Mouse (Mus musculus) forebrain, embryonic 12.5 days (tissue): ENCODE measurements around the gene Atp13a3. TPM values are rescaled to one million over a fixed set of nuclear protein-coding genes. Genes with fewer than 3 reads are reported as not detected.
"Not testable (repeated sequence)": the region's sequence is repeated elsewhere in the genome, so short reads cannot be mapped to it uniquely, and the experiment has no call there.

Source experiments
- ATAC-seq: fragments of 200-750 bp; cut with Nextera tagmentation; 2 replicates; pipeline ENCODE4 v1.8.0; 2017; ENCODE audit warnings: moderate TSS enrichment; ENCODE audit not compliant: low FRiP score
- H3K27ac ChIP-seq: fragments of 300-500 bp; sonication (generic); 2 replicates; pipeline ENCODE4 v1.5.1; 2016; ENCODE audit warnings: mild to moderate bottlenecking
- H3K27me3 ChIP-seq: fragments of 300-500 bp; sonication (generic); 2 replicates; pipeline ENCODE4 v1.6.1; 2016; ENCODE audit warnings: mild to moderate bottlenecking
- H3K36me3 ChIP-seq: fragments of 300-500 bp; sonication (generic); replicated peaks from 2 replicates; pipeline ENCODE4 v1.6.1; 2016; ENCODE audit warnings: mild to moderate bottlenecking
- H3K4me1 ChIP-seq: fragments of 300-500 bp; sonication (generic); 2 replicates; pipeline ENCODE4 v1.6.1; 2016
- H3K4me2 ChIP-seq: fragments of 300-500 bp; sonication (generic); 2 replicates; pipeline ENCODE4 v1.6.1; 2016; ENCODE audit warnings: mild to moderate bottlenecking, moderate library complexity
- H3K4me3 ChIP-seq: fragments of 300-500 bp; sonication (generic); replicated peaks from 2 replicates; pipeline ENCODE4 v1.5.1; 2016; ENCODE audit warnings: mild to moderate bottlenecking
- H3K9ac ChIP-seq: fragments of 300-500 bp; sonication (generic); 2 replicates; pipeline ENCODE4 v1.6.1; 2016; ENCODE audit warnings: mild to moderate bottlenecking
- H3K9me3 ChIP-seq: fragments of 300-500 bp; sonication (generic); 2 replicates; pipeline ENCODE4 v1.6.1; 2016
- WGBS: fragments of 180-500 bp; shearing (Covaris S2); methylation state at CpG from one replicate; pipeline ENCODE4 v1.1.7; 2016; 5-methylcytosine and 5-hydroxymethylcytosine counted together
- polyA plus RNA-seq: library from polyadenylated mRNA; unstranded; fragments of >200 nt; fragmentation: Nextera tagmentation; extraction: Ambion mirVana; gene quantifications from 2 replicates; pipeline ENCODE4 v1.2.1, GENCODE M21; 2016

The Atp13a3 gene
- 12.9 and 15.8 TPM in 2 replicates for polyA plus RNA-seq

- Histone ChIP-seq H3K27ac (no peak within 1 kb of the TSS), H3K4me3 (no peak within 1 kb of the TSS), H3K9ac (no peak within 1 kb of the TSS), H3K27me3 (peaks cover 4% of the 10 kb centered on the region; the same call in 1 of the 2 replicates), H3K36me3 (no peaks in the 10 kb centered on the region), H3K4me1 (no peaks in the 10 kb centered on the region), H3K9me3 (no peaks in the 10 kb centered on the region), H3K4me2 (no peak within 1 kb of the TSS)
- WGBS, result 75% methylated on average over 11 of the region's 11 CpGs
- no peak for ATAC-seq
Observed at GRCm38 (mm10) chr16:30405925-30406670, at the start of gene Atp13a3. Gene Atp13a3, minus strand, starts transcription at chr16:30405975.

GRCm38 (mm10) chr16:30453213-30453975 lies 47.6 kb upstream of the Atp13a3 start:
- H3K4me1 ChIP-seq, result no peaks in the 10 kb centered on the region
- 89% methylated on average over 5 of the region's 5 CpGs for WGBS
- H3K4me3 ChIP-seq, result no peak overlapping the region
- no peaks in the 10 kb centered on the region for H3K9me3 ChIP-seq
- H3K27ac ChIP-seq, result no peak overlapping the region
- no peak overlapping the region for H3K9ac ChIP-seq
- no peaks in the 10 kb centered on the region for H3K27me3 ChIP-seq
- H3K36me3 ChIP-seq, result no peaks in the 10 kb centered on the region
- no peak overlapping the region for H3K4me2 ChIP-seq
- ATAC-seq, result no peak

- 98% methylated on average over 2 of the region's 2 CpGs for WGBS
- H3K27ac ChIP-seq, H3K4me1 ChIP-seq, H3K9me3 ChIP-seq, ATAC-seq, H3K27me3 ChIP-seq, H3K9ac ChIP-seq, H3K36me3 ChIP-seq, H3K4me3 ChIP-seq, H3K4me2 ChIP-seq: not testable (repeated sequence)
Observed at GRCm38 (mm10) chr16:30451174-30451573, 45.4 kb upstream of the Atp13a3 start.

- Histone ChIP-seq H3K9ac (no peak overlapping the region), H3K4me1 (no peaks in the 10 kb centered on the region), H3K4me2 (no peak overlapping the region), H3K27ac (no peak overlapping the region), H3K9me3 (no peaks in the 10 kb centered on the region), H3K4me3 (no peak overlapping the region), H3K27me3 (no peaks in the 10 kb centered on the region), H3K36me3 (no peaks in the 10 kb centered on the region)
- ATAC-seq, result no peak
- 100% methylated on average over 1 of the region's 1 CpGs for WGBS
Observed at GRCm38 (mm10) chr16:30449017-30449416, 43.2 kb upstream of the Atp13a3 start.

GRCm38 (mm10) chr16:30448169-30448568 lies 42.4 kb upstream of the Atp13a3 start:
- Histone ChIP-seq H3K27ac (no peak overlapping the region), H3K4me1 (no peaks in the 10 kb centered on the region), H3K36me3 (no peaks in the 10 kb centered on the region), H3K9me3 (no peaks in the 10 kb centered on the region), H3K27me3 (no peaks in the 10 kb centered on the region), H3K9ac (no peak overlapping the region), H3K4me3 (no peak overlapping the region), H3K4me2 (no peak overlapping the region)
- WGBS, result 86% methylated on average over 3 of the region's 3 CpGs
- ATAC-seq, result no peak

GRCm38 (mm10) chr16:30447642-30448041 lies 41.9 kb upstream of the Atp13a3 start:
- WGBS, result 76% methylated on average over 4 of the region's 4 CpGs

GRCm38 (mm10) chr16:30443411-30443810 lies 37.6 kb upstream of the Atp13a3 start:
- no peaks in the 10 kb centered on the region for H3K4me1 ChIP-seq
- no peak for ATAC-seq
- H3K36me3 ChIP-seq, result no peaks in the 10 kb centered on the region
- no peaks in the 10 kb centered on the region for H3K27me3 ChIP-seq
- H3K4me3 ChIP-seq, result no peak overlapping the region
- no peak overlapping the region for H3K27ac ChIP-seq
- no peaks in the 10 kb centered on the region for H3K9me3 ChIP-seq
- H3K4me2 ChIP-seq, result no peak overlapping the region
- H3K9ac ChIP-seq, result no peak overlapping the region
- WGBS, result 60% methylated on average over 8 of the region's 8 CpGs

More at GRCm38 (mm10) chr16:30447642-30448041, 41.9 kb upstream of the Atp13a3 start:
- no peak overlapping the region for H3K9ac ChIP-seq
- no peak overlapping the region for H3K4me3 ChIP-seq
- H3K27me3 ChIP-seq, result no peaks in the 10 kb centered on the region
- H3K27ac ChIP-seq, result no peak overlapping the region
- H3K36me3 ChIP-seq, result no peaks in the 10 kb centered on the region
- no peak overlapping the region for H3K4me2 ChIP-seq
- ATAC-seq, result no peak
- H3K4me1 ChIP-seq, result no peaks in the 10 kb centered on the region
- H3K9me3 ChIP-seq, result no peaks in the 10 kb centered on the region

- WGBS, result 99% methylated on average over 2 of the region's 2 CpGs
- Histone ChIP-seq H3K9ac (no peak overlapping the region), H3K4me1 (no peaks in the 10 kb centered on the region), H3K4me2 (no peak overlapping the region), H3K4me3 (no peak overlapping the region), H3K36me3 (no peaks in the 10 kb centered on the region), H3K9me3 (no peaks in the 10 kb centered on the region), H3K27ac (no peak overlapping the region), H3K27me3 (no peaks in the 10 kb centered on the region)
- no peak for ATAC-seq
Observed at GRCm38 (mm10) chr16:30442451-30442850, 36.7 kb upstream of the Atp13a3 start.

- Histone ChIP-seq H3K4me3 (no peak overlapping the region), H3K4me1 (no peaks in the 10 kb centered on the region), H3K4me2 (no peak overlapping the region), H3K9me3 (no peaks in the 10 kb centered on the region), H3K36me3 (no peaks in the 10 kb centered on the region), H3K9ac (no peak overlapping the region), H3K27me3 (no peaks in the 10 kb centered on the region), H3K27ac (no peak overlapping the region)
- 92% methylated on average over 4 of the region's 4 CpGs for WGBS
- ATAC-seq, result no peak
Observed at GRCm38 (mm10) chr16:30441409-30441808, 35.6 kb upstream of the Atp13a3 start.

GRCm38 (mm10) chr16:30439841-30440240 lies 34.1 kb upstream of the Atp13a3 start:
- H3K4me3 ChIP-seq, result no peak overlapping the region
- H3K4me2 ChIP-seq, result no peak overlapping the region
- H3K9ac ChIP-seq, result no peak overlapping the region
- no peak overlapping the region for H3K27ac ChIP-seq
- no peaks in the 10 kb centered on the region for H3K4me1 ChIP-seq
- H3K27me3 ChIP-seq, result no peaks in the 10 kb centered on the region
- 83% methylated on average over 5 of the region's 5 CpGs for WGBS
- no peaks in the 10 kb centered on the region for H3K9me3 ChIP-seq
- ATAC-seq, result no peak
- H3K36me3 ChIP-seq, result no peaks in the 10 kb centered on the region

- no peaks in the 10 kb centered on the region for H3K27me3 ChIP-seq
- H3K9ac ChIP-seq, result no peak overlapping the region
- no peaks in the 10 kb centered on the region for H3K9me3 ChIP-seq
- WGBS, result 79% methylated on average over 6 of the region's 6 CpGs
- no peak overlapping the region for H3K4me2 ChIP-seq
- H3K27ac ChIP-seq, result no peak overlapping the region
- no peak overlapping the region for H3K4me3 ChIP-seq
- ATAC-seq, result no peak
- H3K36me3 ChIP-seq, result no peaks in the 10 kb centered on the region
- H3K4me1 ChIP-seq, result no peaks in the 10 kb centered on the region
Observed at GRCm38 (mm10) chr16:30439411-30439810, 33.6 kb upstream of the Atp13a3 start.

GRCm38 (mm10) chr16:30436276-30436675 lies 30.5 kb upstream of the Atp13a3 start:
- Histone ChIP-seq H3K9me3 (no peaks in the 10 kb centered on the region), H3K27me3 (no peaks in the 10 kb centered on the region), H3K9ac (no peak overlapping the region), H3K36me3 (no peaks in the 10 kb centered on the region), H3K4me3 (no peak overlapping the region), H3K4me2 (no peak overlapping the region), H3K27ac (no peak overlapping the region), H3K4me1 (no peaks in the 10 kb centered on the region)
- 81% methylated on average over 7 of the region's 7 CpGs for WGBS
- no peak for ATAC-seq

- Histone ChIP-seq H3K27me3 (no peaks in the 10 kb centered on the region), H3K4me3 (no peak overlapping the region), H3K9me3 (no peaks in the 10 kb centered on the region), H3K4me1 (no peaks in the 10 kb centered on the region), H3K36me3 (no peaks in the 10 kb centered on the region), H3K9ac (no peak overlapping the region), H3K4me2 (no peak overlapping the region), H3K27ac (no peak overlapping the region)
- no peak for ATAC-seq
- WGBS, result 81% methylated on average over 4 of the region's 4 CpGs
Observed at GRCm38 (mm10) chr16:30435393-30435792, 29.6 kb upstream of the Atp13a3 start.
